Mouse (Mus musculus) spleen, adult 2 months (tissue): ENCODE results near the gene Clca4a. TPM values are rescaled to one million over a fixed set of nuclear protein-coding genes. Genes with fewer than 3 reads are reported as not detected.

Experiments used
- DNase-seq, 2 experiments: peaks; one replicate each; pipeline versions ENCODE4 v3.0.0 to v3.0.0-alpha.2; 2012 to 2021; ENCODE audit warnings: low spot score in 2 of 2, low read depth in 1 of 2
- H3K27ac ChIP-seq: fragments of 200-500 bp; 2 replicates; pipeline ENCODE4 v1.5.1; 2012; ENCODE audit warnings: low read length, inconsistent platforms; ENCODE audit not compliant: insufficient read depth
- H3K27me3 ChIP-seq: fragments of 200-500 bp; 2 replicates; pipeline ENCODE4 v1.6.1; 2012; ENCODE audit warnings: mild to moderate bottlenecking, moderate library complexity, low read length, inconsistent platforms; ENCODE audit not compliant: control insufficient read depth, insufficient read depth
- H3K36me3 ChIP-seq: fragments of 200-500 bp; 2 replicates; pipeline ENCODE4 v1.6.1; 2012; ENCODE audit warnings: mild to moderate bottlenecking, low read length, inconsistent platforms; ENCODE audit not compliant: control insufficient read depth, insufficient read depth
- H3K4me1 ChIP-seq: fragments of 200-500 bp; 2 replicates; pipeline ENCODE4 v1.6.1; 2011; ENCODE audit warnings: inconsistent platforms; ENCODE audit not compliant: control insufficient read depth, insufficient read depth, insufficient read length
- H3K4me3 ChIP-seq: fragments of 200-500 bp; 2 replicates; pipeline ENCODE4 v1.5.1; 2011; ENCODE audit warnings: mild to moderate bottlenecking, inconsistent platforms; ENCODE audit not compliant: insufficient read depth, insufficient read length; ENCODE audit errors: extremely low read depth
- CTCF ChIP-seq: fragments of 200-500 bp; IDR thresholded peaks from 2 replicates; pipeline ENCODE4 v1.5.1; 2011; ENCODE audit warnings: mild to moderate bottlenecking, inconsistent platforms; ENCODE audit not compliant: insufficient read depth, insufficient read length, insufficient replicate concordance; ENCODE audit errors: extremely low read depth
- POLR2A ChIP-seq: fragments of 200-500 bp; IDR thresholded peaks from 2 replicates; pipeline ENCODE4 v1.6.1; 2011; ENCODE audit warnings: low read depth, low read length, inconsistent platforms
- WGBS: fragments of 180-500 bp; shearing (Covaris S2); methylation state at CpG from one replicate; pipeline ENCODE4 v1.1.7; 2018; 5-methylcytosine and 5-hydroxymethylcytosine counted together
- polyA plus RNA-seq: library from polyadenylated mRNA; depleted of rRNA; stranded (reverse); fragments of >200 nt; gene quantifications from 2 replicates; pipeline ENCODE4 v1.2.3, GENCODE M21; 2012; rRNA removed

Gene Clca4a
- polyA plus RNA-seq, result not detected in 2 replicates

- no peak within 1 kb of the TSS for H3K4me3 ChIP-seq
Observed at GRCm38 (mm10) chr3:144974945-144975344, at the start of gene Clca4a. Gene Clca4a (minus strand): TSS chr3:144975045.

GRCm38 (mm10) chr3:145017807-145018206 lies 43.0 kb upstream of the Clca4a start:
- DNase-seq, result no peak
- 77% methylated on average over 3 of the region's 3 CpGs for WGBS
- Histone ChIP-seq H3K36me3 (no peaks in the 10 kb centered on the region), H3K27me3 (no peaks in the 10 kb centered on the region), H3K4me1 (no peaks in the 10 kb centered on the region), H3K4me3 (no peak overlapping the region), H3K27ac (no peak overlapping the region)
- TF ChIP-seq CTCF (no peak), POLR2A (no peak)

More at GRCm38 (mm10) chr3:144974945-144975344, at the start of gene Clca4a:
- H3K27ac ChIP-seq, result no peak within 1 kb of the TSS
- DNase-seq, result no peak
- H3K4me1 ChIP-seq, result no peaks in the 10 kb centered on the region
- H3K27me3 ChIP-seq, result no peaks in the 10 kb centered on the region
- no peak for TF ChIP-seq CTCF
- no peak for TF ChIP-seq POLR2A
- no peaks in the 10 kb centered on the region for H3K36me3 ChIP-seq

GRCm38 (mm10) chr3:145004422-145004821 lies 29.6 kb upstream of the Clca4a start:
- Histone ChIP-seq H3K27me3 (no peaks in the 10 kb centered on the region), H3K4me3 (no peak overlapping the region), H3K4me1 (no peaks in the 10 kb centered on the region), H3K27ac (no peak overlapping the region), H3K36me3 (no peaks in the 10 kb centered on the region)
- DNase-seq, result no peak
- WGBS, result 34% methylated on average over 5 of the region's 5 CpGs
- TF ChIP-seq CTCF (no peak), POLR2A (no peak)

- DNase-seq, result no peak
- Histone ChIP-seq H3K27me3 (no peaks in the 10 kb centered on the region), H3K4me1 (no peaks in the 10 kb centered on the region), H3K4me3 (no peak overlapping the region), H3K36me3 (no peaks in the 10 kb centered on the region), H3K27ac (no peak overlapping the region)
- WGBS, result 42% methylated on average over 1 of the region's 1 CpGs
- TF ChIP-seq POLR2A (no peak), CTCF (no peak)
Observed at GRCm38 (mm10) chr3:145000912-145001311, 26.1 kb upstream of the Clca4a start.

- WGBS, result 84% methylated on average over 5 of the region's 5 CpGs
- no peaks in the 10 kb centered on the region for H3K4me1 ChIP-seq
- no peaks in the 10 kb centered on the region for H3K36me3 ChIP-seq
- DNase-seq, result no peak
- H3K4me3 ChIP-seq, result no peak overlapping the region
- no peak overlapping the region for H3K27ac ChIP-seq
- TF ChIP-seq CTCF (no peak), POLR2A (no peak)
- H3K27me3 ChIP-seq, result no peaks in the 10 kb centered on the region
Observed at GRCm38 (mm10) chr3:144993055-144993454, 18.2 kb upstream of the Clca4a start.

GRCm38 (mm10) chr3:144992618-144993017 lies 17.8 kb upstream of the Clca4a start:
- Histone ChIP-seq H3K27me3 (no peaks in the 10 kb centered on the region), H3K36me3 (no peaks in the 10 kb centered on the region), H3K4me1 (no peaks in the 10 kb centered on the region), H3K27ac (no peak overlapping the region), H3K4me3 (no peak overlapping the region)
- DNase-seq, result no peak
- TF ChIP-seq CTCF (no peak), POLR2A (no peak)

GRCm38 (mm10) chr3:144985890-144986289 lies 11.0 kb upstream of the Clca4a start:
- no peaks in the 10 kb centered on the region for H3K27me3 ChIP-seq
- 78% methylated on average over 5 of the region's 5 CpGs for WGBS
- no peak for DNase-seq
- TF ChIP-seq CTCF (no peak), POLR2A (no peak)
- H3K36me3 ChIP-seq, result no peaks in the 10 kb centered on the region
- no peak overlapping the region for H3K27ac ChIP-seq
- H3K4me3 ChIP-seq, result no peak overlapping the region
- H3K4me1 ChIP-seq, result no peaks in the 10 kb centered on the region
